Mouse (Mus musculus): ENCODE measurements at regions not wholly inside any gene's neighbourhood (a gene's known extent, or its start where the extent isn't known, plus 50 kb on each side); places are given as distances from the start of the nearest gene placed in this dataset.

- H3K36me3 ChIP-seq (ENCODE audit: control insufficient read depth, insufficient read depth, low read length): no peaks in the 10 kb centered on the region
- peaks cover 9% of the 10 kb centered on the region for H3K4me1 ChIP-seq (ENCODE audit: control insufficient read depth, insufficient read depth, low read length)
- H3K4me2 ChIP-seq (ENCODE audit: low read depth, severe bottlenecking): no peak overlapping the region
- no peak overlapping the region for H3K4me3 ChIP-seq (ENCODE audit: low read depth, low read length)
- H3K9ac ChIP-seq (ENCODE audit: low read length): no peak overlapping the region
- no peaks in the 10 kb centered on the region for H3K27me3 ChIP-seq (ENCODE audit: control insufficient read depth, insufficient read depth, low read length)
- H3K9me3 ChIP-seq (ENCODE audit: control insufficient read depth, low read length): no peaks in the 10 kb centered on the region
- no peak for DNase-seq (ENCODE audit: low spot score)
- no peak for ATAC-seq (ENCODE audit: insufficient number of reproducible peaks, low FRiP score, low TSS enrichment, low read depth)
- H3K27ac ChIP-seq (replicated peaks; ENCODE audit: low read depth, low read length): no peak overlapping the region
Measured at GRCm38 (mm10) chr7:129876852-129877223, 285.2 kb downstream of the Wdr11 start.

GRCm38 (mm10) chr7:129896291-129896690, 304.6 kb downstream of the Wdr11 start:
- H3K9ac ChIP-seq (ENCODE audit: low read length): no peak overlapping the region
- H3K27ac ChIP-seq (replicated peaks; ENCODE audit: low read depth, low read length): no peak overlapping the region
- ATAC-seq (ENCODE audit: insufficient number of reproducible peaks, low FRiP score, low TSS enrichment, low read depth) (no peak), DNase-seq (ENCODE audit: low spot score) (no peak)
- H3K4me3 ChIP-seq (ENCODE audit: low read depth, low read length): no peak overlapping the region
- H3K4me1 ChIP-seq (ENCODE audit: control insufficient read depth, insufficient read depth, low read length): no peaks in the 10 kb centered on the region
- WGBS: 85% methylated on average over 7 of the region's 7 CpGs
- no peaks in the 10 kb centered on the region for H3K27me3 ChIP-seq (ENCODE audit: control insufficient read depth, insufficient read depth, low read length)
- H3K4me2 ChIP-seq (ENCODE audit: low read depth, severe bottlenecking): no peak overlapping the region
- no peaks in the 10 kb centered on the region for H3K9me3 ChIP-seq (ENCODE audit: control insufficient read depth, low read length)
- no peaks in the 10 kb centered on the region for H3K36me3 ChIP-seq (ENCODE audit: control insufficient read depth, insufficient read depth, low read length)

GRCm38 (mm10) chr7:129897511-129897910, 305.8 kb downstream of the Wdr11 start:
- no peaks in the 10 kb centered on the region for H3K27me3 ChIP-seq (ENCODE audit: control insufficient read depth, insufficient read depth, low read length)
- H3K4me1 ChIP-seq (ENCODE audit: control insufficient read depth, insufficient read depth, low read length): no peaks in the 10 kb centered on the region
- DNase-seq (ENCODE audit: low spot score): no peak
- no peaks in the 10 kb centered on the region for H3K9me3 ChIP-seq (ENCODE audit: control insufficient read depth, low read length)
- H3K36me3 ChIP-seq (ENCODE audit: control insufficient read depth, insufficient read depth, low read length): no peaks in the 10 kb centered on the region
- H3K4me2 ChIP-seq (ENCODE audit: low read depth, severe bottlenecking): no peak overlapping the region
- 83% methylated on average over 3 of the region's 3 CpGs for WGBS
- no peak overlapping the region for H3K9ac ChIP-seq (ENCODE audit: low read length)
- no peak overlapping the region for H3K4me3 ChIP-seq (ENCODE audit: low read depth, low read length)
- no peak for ATAC-seq (ENCODE audit: insufficient number of reproducible peaks, low FRiP score, low TSS enrichment, low read depth)
- H3K27ac ChIP-seq (replicated peaks; ENCODE audit: low read depth, low read length): no peak overlapping the region

GRCm38 (mm10) chr7:129902256-129902655, 310.6 kb downstream of the Wdr11 start:
- Histone ChIP-seq H3K27me3 (ENCODE audit: control insufficient read depth, insufficient read depth, low read length) (no peaks in the 10 kb centered on the region), H3K27ac (replicated peaks; ENCODE audit: low read depth, low read length) (no peak overlapping the region), H3K36me3 (ENCODE audit: control insufficient read depth, insufficient read depth, low read length) (no peaks in the 10 kb centered on the region), H3K4me1 (ENCODE audit: control insufficient read depth, insufficient read depth, low read length) (no peaks in the 10 kb centered on the region), H3K9ac (ENCODE audit: low read length) (no peak overlapping the region), H3K4me3 (ENCODE audit: low read depth, low read length) (no peak overlapping the region), H3K4me2 (ENCODE audit: low read depth, severe bottlenecking) (no peak overlapping the region), H3K9me3 (ENCODE audit: control insufficient read depth, low read length) (no peaks in the 10 kb centered on the region)
- ATAC-seq (ENCODE audit: insufficient number of reproducible peaks, low FRiP score, low TSS enrichment, low read depth): no peak
- WGBS: 84% methylated on average over 4 of the region's 4 CpGs
- DNase-seq (ENCODE audit: low spot score): no peak

- 52% methylated on average over 5 of the region's 5 CpGs for WGBS
- Histone ChIP-seq H3K9me3 (ENCODE audit: control insufficient read depth, low read length) (no peaks in the 10 kb centered on the region), H3K36me3 (ENCODE audit: control insufficient read depth, insufficient read depth, low read length) (no peaks in the 10 kb centered on the region), H3K4me1 (ENCODE audit: control insufficient read depth, insufficient read depth, low read length) (no peaks in the 10 kb centered on the region), H3K27me3 (ENCODE audit: control insufficient read depth, insufficient read depth, low read length) (no peaks in the 10 kb centered on the region), H3K4me2 (ENCODE audit: low read depth, severe bottlenecking) (no peak overlapping the region), H3K27ac (replicated peaks; ENCODE audit: low read depth, low read length) (no peak overlapping the region), H3K9ac (ENCODE audit: low read length) (no peak overlapping the region), H3K4me3 (ENCODE audit: low read depth, low read length) (no peak overlapping the region)
- no peak for DNase-seq (ENCODE audit: low spot score)
- ATAC-seq (ENCODE audit: insufficient number of reproducible peaks, low FRiP score, low TSS enrichment, low read depth): no peak
Measured at GRCm38 (mm10) chr7:129903126-129903525, 311.5 kb downstream of the Wdr11 start.

GRCm38 (mm10) chr7:129906131-129906530, 314.5 kb downstream of the Wdr11 start:
- Histone ChIP-seq H3K4me2 (ENCODE audit: low read depth, severe bottlenecking) (no peak overlapping the region), H3K27ac (replicated peaks; ENCODE audit: low read depth, low read length) (no peak overlapping the region), H3K4me3 (ENCODE audit: low read depth, low read length) (no peak overlapping the region), H3K9me3 (ENCODE audit: control insufficient read depth, low read length) (no peaks in the 10 kb centered on the region), H3K36me3 (ENCODE audit: control insufficient read depth, insufficient read depth, low read length) (no peaks in the 10 kb centered on the region), H3K27me3 (ENCODE audit: control insufficient read depth, insufficient read depth, low read length) (no peaks in the 10 kb centered on the region), H3K9ac (ENCODE audit: low read length) (no peak overlapping the region), H3K4me1 (ENCODE audit: control insufficient read depth, insufficient read depth, low read length) (no peaks in the 10 kb centered on the region)
- 88% methylated on average over 1 of the region's 1 CpGs for WGBS
- ATAC-seq (ENCODE audit: insufficient number of reproducible peaks, low FRiP score, low TSS enrichment, low read depth) (no peak), DNase-seq (ENCODE audit: low spot score) (no peak)

- Histone ChIP-seq H3K36me3 (ENCODE audit: control insufficient read depth, insufficient read depth, low read length) (no peaks in the 10 kb centered on the region), H3K4me1 (ENCODE audit: control insufficient read depth, insufficient read depth, low read length) (no peaks in the 10 kb centered on the region), H3K4me2 (ENCODE audit: low read depth, severe bottlenecking) (no peak overlapping the region), H3K9me3 (ENCODE audit: control insufficient read depth, low read length) (no peaks in the 10 kb centered on the region), H3K27me3 (ENCODE audit: control insufficient read depth, insufficient read depth, low read length) (no peaks in the 10 kb centered on the region), H3K27ac (replicated peaks; ENCODE audit: low read depth, low read length) (no peak overlapping the region), H3K4me3 (ENCODE audit: low read depth, low read length) (no peak overlapping the region), H3K9ac (ENCODE audit: low read length) (no peak overlapping the region)
- DNase-seq (ENCODE audit: low spot score) (no peak), ATAC-seq (ENCODE audit: insufficient number of reproducible peaks, low FRiP score, low TSS enrichment, low read depth) (no peak)
- 89% methylated on average over 5 of the region's 5 CpGs for WGBS
Measured at GRCm38 (mm10) chr7:129908826-129909225, 317.2 kb downstream of the Wdr11 start.

GRCm38 (mm10) chr7:129909730-129910129, 318.1 kb downstream of the Wdr11 start:
- no peaks in the 10 kb centered on the region for H3K4me1 ChIP-seq (ENCODE audit: control insufficient read depth, insufficient read depth, low read length)
- DNase-seq (ENCODE audit: low spot score) (no peak), ATAC-seq (ENCODE audit: insufficient number of reproducible peaks, low FRiP score, low TSS enrichment, low read depth) (no peak)
- no peak overlapping the region for H3K9ac ChIP-seq (ENCODE audit: low read length)
- H3K36me3 ChIP-seq (ENCODE audit: control insufficient read depth, insufficient read depth, low read length): no peaks in the 10 kb centered on the region
- no peak overlapping the region for H3K4me2 ChIP-seq (ENCODE audit: low read depth, severe bottlenecking)
- no peaks in the 10 kb centered on the region for H3K27me3 ChIP-seq (ENCODE audit: control insufficient read depth, insufficient read depth, low read length)
- no peak overlapping the region for H3K27ac ChIP-seq (replicated peaks; ENCODE audit: low read depth, low read length)
- no peak overlapping the region for H3K4me3 ChIP-seq (ENCODE audit: low read depth, low read length)
- WGBS: 80% methylated on average over 1 of the region's 1 CpGs
- H3K9me3 ChIP-seq (ENCODE audit: control insufficient read depth, low read length): no peaks in the 10 kb centered on the region

GRCm38 (mm10) chr7:129910826-129911225, 319.2 kb downstream of the Wdr11 start:
- Histone ChIP-seq H3K4me1 (ENCODE audit: control insufficient read depth, insufficient read depth, low read length) (no peaks in the 10 kb centered on the region), H3K27ac (replicated peaks; ENCODE audit: low read depth, low read length) (no peak overlapping the region), H3K36me3 (ENCODE audit: control insufficient read depth, insufficient read depth, low read length) (no peaks in the 10 kb centered on the region), H3K9me3 (ENCODE audit: control insufficient read depth, low read length) (no peaks in the 10 kb centered on the region), H3K9ac (ENCODE audit: low read length) (no peak overlapping the region), H3K4me3 (ENCODE audit: low read depth, low read length) (no peak overlapping the region), H3K27me3 (ENCODE audit: control insufficient read depth, insufficient read depth, low read length) (no peaks in the 10 kb centered on the region), H3K4me2 (ENCODE audit: low read depth, severe bottlenecking) (no peak overlapping the region)
- WGBS: 84% methylated on average over 3 of the region's 3 CpGs
- no peak for ATAC-seq (ENCODE audit: insufficient number of reproducible peaks, low FRiP score, low TSS enrichment, low read depth)
- DNase-seq (ENCODE audit: low spot score): no peak
